Mouse (Mus musculus): ENCODE data around the gene Ttll9.

DNA sequence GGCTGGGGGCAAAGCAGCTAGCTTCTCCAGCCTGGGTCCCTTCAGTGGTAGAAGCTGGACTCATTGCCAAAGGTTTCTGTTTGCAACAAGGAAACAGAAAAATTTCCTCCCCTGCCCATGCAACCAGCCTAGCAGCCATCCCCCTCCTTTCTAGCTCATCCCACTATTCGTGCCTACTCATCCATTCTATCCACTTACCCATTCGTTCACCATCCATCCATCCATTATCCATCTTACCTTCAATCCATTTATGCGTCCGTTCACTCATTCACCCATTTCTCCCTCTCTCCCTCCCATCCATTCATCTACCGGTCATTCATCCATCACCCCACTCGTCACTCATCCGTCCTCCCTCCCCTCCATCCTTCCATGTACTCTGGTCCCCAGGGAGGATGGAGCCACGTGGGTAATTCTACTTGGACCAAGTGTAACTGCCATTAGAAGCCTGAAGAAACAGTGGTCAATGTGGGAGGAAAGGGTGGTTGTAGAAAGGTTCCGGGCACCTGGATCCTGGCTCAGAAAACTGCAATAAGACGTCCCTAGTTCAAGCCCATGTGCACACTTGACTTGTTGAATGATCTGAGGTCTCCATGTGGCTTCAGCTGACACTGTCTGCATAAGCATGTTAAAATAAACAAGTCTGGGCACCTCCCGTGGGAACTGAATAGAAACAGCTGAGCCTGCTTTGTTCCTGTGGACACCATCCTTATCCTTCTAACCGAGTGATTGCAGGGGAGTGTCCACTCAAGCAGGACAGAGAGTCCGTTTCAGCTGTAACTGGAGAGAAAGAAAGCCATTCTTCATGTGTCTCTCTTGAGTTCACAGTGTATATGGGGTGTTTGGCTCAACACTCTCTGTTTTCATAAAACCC lies 10.2 kb upstream of the Ttll9 start:
- TF ChIP-seq POLR2AphosphoS2 (IDR thresholded peaks at IDR 0.05; ENCODE audit: insufficient read length, low read depth) (no peak), MAX (IDR thresholded peaks at IDR 0.05; ENCODE audit: low read depth) (no peak), TCF3 (IDR thresholded peaks at IDR 0.05; ENCODE audit: insufficient read length, low read depth) (no peak), POLR2A (IDR thresholded peaks at IDR 0.05; ENCODE audit: insufficient read length, low read depth) (no peak)
